Mouse (Mus musculus) liver, embryonic 11.5 days (tissue): ENCODE measurements around the gene Qser1. TPM values are rescaled to one million over a fixed set of nuclear protein-coding genes. Genes with fewer than 3 reads are reported as not detected.

Source experiments
- ATAC-seq: fragments of 200-750 bp; cut with Nextera tagmentation; replicated peaks from 2 replicates; pipeline ENCODE4 v1.8.0; 2017; ENCODE audit warnings: moderate number of reproducible peaks, mild to moderate bottlenecking, moderate TSS enrichment, moderate library complexity; ENCODE audit not compliant: low FRiP score
- DNase-seq: peaks from one replicate; pipeline ENCODE4 v3.0.0-alpha.2; 2017; ENCODE audit warnings: low spot score
- H3K27ac ChIP-seq: fragments of 300-500 bp; sonication (generic); 2 replicates; pipeline ENCODE4 v1.5.1; 2014; ENCODE audit warnings: mild to moderate bottlenecking, low read depth, low read length, control low read depth
- H3K27me3 ChIP-seq: fragments of 300-500 bp; sonication (generic); replicated peaks from 2 replicates; pipeline ENCODE4 v1.6.1; 2014; ENCODE audit warnings: low read length, mixed read lengths; ENCODE audit not compliant: control insufficient read depth, insufficient read depth
- H3K36me3 ChIP-seq: fragments of 300-500 bp; sonication (generic); 2 replicates; pipeline ENCODE4 v1.6.1; 2014; ENCODE audit warnings: mild to moderate bottlenecking, low read length, moderate library complexity, mixed read lengths; ENCODE audit not compliant: control insufficient read depth, insufficient read depth
- H3K4me1 ChIP-seq: fragments of 300-500 bp; sonication (generic); replicated peaks from 2 replicates; pipeline ENCODE4 v1.6.1; 2014; ENCODE audit warnings: low read length, mixed read lengths; ENCODE audit not compliant: control insufficient read depth, insufficient read depth
- H3K4me2 ChIP-seq: fragments of 300-500 bp; sonication (generic); 2 replicates; pipeline ENCODE4 v1.6.1; 2014; ENCODE audit warnings: mild to moderate bottlenecking, control low read depth, moderate library complexity
- H3K4me3 ChIP-seq: fragments of 300-500 bp; sonication (generic); 2 replicates; pipeline ENCODE4 v1.5.1; 2014; ENCODE audit warnings: low read depth, low read length, control low read depth
- H3K9ac ChIP-seq: fragments of 300-500 bp; sonication (generic); 2 replicates; pipeline ENCODE4 v1.6.1; 2014; ENCODE audit warnings: low read depth, low read length, control low read depth
- H3K9me3 ChIP-seq: fragments of 300-500 bp; sonication (generic); 2 replicates; pipeline ENCODE4 v1.6.1; 2016; ENCODE audit warnings: low read length, inconsistent platforms, mixed read lengths; ENCODE audit not compliant: control insufficient read depth
- WGBS: fragments of 180-500 bp; shearing (Covaris S2); extraction: QIAGEN DNeasy Blood & Tissue Kit; methylation state at CpG from one replicate; pipeline ENCODE4 v1.1.7; 2014; 5-methylcytosine and 5-hydroxymethylcytosine counted together
- polyA plus RNA-seq: library from polyadenylated mRNA; unstranded; fragments of >200 nt; fragmentation: Nextera tagmentation; extraction: Ambion mirVana; gene quantifications from 2 replicates; pipeline ENCODE4 v1.2.1, GENCODE M21; 2014

Gene Qser1
- polyA plus RNA-seq, 1 experiment from 2014 or later: 9.0 TPM

DNA sequence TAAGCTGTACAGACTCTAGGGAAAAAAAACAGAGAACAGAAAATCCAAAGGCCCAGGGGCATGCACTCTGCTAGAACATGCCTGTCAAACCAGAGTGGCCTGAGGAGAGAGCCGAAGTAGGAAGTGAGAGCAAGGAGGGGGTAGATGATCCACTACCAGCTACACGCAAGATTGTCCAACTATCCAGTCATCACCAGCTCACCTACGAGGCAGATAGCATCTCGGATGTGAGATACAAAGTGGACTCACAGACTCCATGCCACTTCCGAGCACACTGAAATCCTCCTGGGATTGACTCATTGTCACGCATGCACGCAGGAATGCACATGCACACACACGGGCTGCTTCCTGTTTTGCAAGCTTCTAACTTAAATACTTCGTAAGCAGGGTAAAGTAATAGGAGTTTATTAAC lies 84.5 kb downstream of the Qser1 start:
- Histone ChIP-seq H3K36me3 (no peaks in the 10 kb centered on the region), H3K9me3 (no peaks in the 10 kb centered on the region), H3K4me2 (no peak overlapping the region), H3K4me1 (no peaks in the 10 kb centered on the region), H3K27ac (no peak overlapping the region), H3K4me3 (no peak overlapping the region), H3K27me3 (no peaks in the 10 kb centered on the region), H3K9ac (no peak overlapping the region)
- DNase-seq (no peak), ATAC-seq (no peak)
- WGBS: 81% methylated on average over 9 of the region's 9 CpGs

DNA sequence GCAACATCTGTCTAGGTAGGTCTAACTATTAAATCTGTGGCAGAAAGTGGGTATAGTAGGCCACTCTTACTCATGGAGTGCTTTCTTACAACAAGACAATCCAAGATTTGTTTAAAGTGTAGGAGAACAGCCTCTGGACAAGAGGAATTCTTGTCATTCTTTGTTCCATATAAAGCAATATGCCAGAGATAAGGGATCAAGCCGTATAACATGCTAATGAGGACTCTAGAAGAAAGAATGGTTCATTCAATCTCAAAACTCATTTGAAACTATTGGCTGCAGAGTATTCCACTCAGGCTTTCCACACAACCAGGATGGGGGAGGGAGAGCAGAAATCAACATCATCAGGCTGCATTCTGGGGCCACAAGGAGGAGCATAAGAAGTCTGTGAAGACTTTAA lies 89.2 kb downstream of the Qser1 start:
- DNase-seq (no peak), ATAC-seq (no peak)
- H3K4me3 ChIP-seq: no peak overlapping the region
- WGBS: 70% methylated on average over 1 of the region's 1 CpGs
- no peaks in the 10 kb centered on the region for H3K9me3 ChIP-seq
- no peaks in the 10 kb centered on the region for H3K4me1 ChIP-seq
- H3K27ac ChIP-seq: no peak overlapping the region
- H3K9ac ChIP-seq: no peak overlapping the region
- H3K27me3 ChIP-seq: no peaks in the 10 kb centered on the region
- H3K36me3 ChIP-seq: no peaks in the 10 kb centered on the region
- no peak overlapping the region for H3K4me2 ChIP-seq

DNA sequence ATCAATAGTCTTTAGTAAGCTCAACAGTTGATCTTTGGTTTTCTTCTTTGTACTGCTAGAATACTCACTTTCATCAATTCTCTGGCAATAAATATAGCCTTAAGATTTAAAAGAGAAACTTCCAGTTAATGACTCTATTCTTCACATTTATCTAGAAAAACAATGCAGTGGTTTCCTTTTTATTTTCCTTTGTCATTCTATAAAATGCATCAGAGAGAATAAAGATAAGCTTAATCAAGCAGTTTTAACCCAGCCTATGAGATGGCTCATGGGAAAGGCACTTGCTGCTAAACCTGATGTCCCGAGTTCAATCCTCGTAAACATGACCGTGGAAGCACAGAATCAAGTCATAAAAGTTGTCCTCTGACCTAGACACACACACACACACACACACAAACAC lies 94.5 kb downstream of the Qser1 start:
- Histone ChIP-seq H3K36me3 (no peaks in the 10 kb centered on the region), H3K9ac (no peak overlapping the region), H3K9me3 (no peaks in the 10 kb centered on the region), H3K27me3 (no peaks in the 10 kb centered on the region), H3K4me1 (no peaks in the 10 kb centered on the region), H3K4me2 (no peak overlapping the region), H3K4me3 (no peak overlapping the region), H3K27ac (no peak overlapping the region)
- ATAC-seq: no peak
- no peak for DNase-seq
- 72% methylated on average over 3 of the region's 3 CpGs for WGBS

DNA sequence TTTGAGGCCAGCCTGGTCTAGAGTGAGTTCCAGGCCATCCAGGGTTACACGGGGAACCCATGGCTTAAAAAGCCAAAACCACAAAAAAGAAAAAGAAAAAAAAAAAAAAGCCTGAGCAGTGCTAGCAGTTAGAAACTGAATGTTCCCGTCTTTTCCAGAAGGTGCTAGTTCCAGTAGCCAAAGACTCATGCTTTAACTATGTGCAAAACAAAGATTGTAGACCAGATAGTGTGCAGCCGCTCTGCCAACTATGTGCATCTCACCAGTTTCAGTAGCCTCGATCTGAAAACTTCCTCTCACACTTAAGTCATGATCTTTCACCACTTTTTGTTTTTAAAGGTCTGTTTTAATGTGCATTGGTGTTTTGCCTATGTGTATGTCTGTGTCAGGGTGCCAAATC lies 98.7 kb downstream of the Qser1 start:
- DNase-seq (no peak), ATAC-seq (no peak)
- WGBS: 69% methylated on average over 4 of the region's 4 CpGs
- H3K36me3 ChIP-seq: no peaks in the 10 kb centered on the region
- H3K4me2 ChIP-seq: no peak overlapping the region
- H3K9ac ChIP-seq: no peak overlapping the region
- H3K4me1 ChIP-seq: no peaks in the 10 kb centered on the region
- H3K4me3 ChIP-seq: no peak overlapping the region
- no peaks in the 10 kb centered on the region for H3K27me3 ChIP-seq
- H3K27ac ChIP-seq: no peak overlapping the region
- H3K9me3 ChIP-seq: no peaks in the 10 kb centered on the region

DNA sequence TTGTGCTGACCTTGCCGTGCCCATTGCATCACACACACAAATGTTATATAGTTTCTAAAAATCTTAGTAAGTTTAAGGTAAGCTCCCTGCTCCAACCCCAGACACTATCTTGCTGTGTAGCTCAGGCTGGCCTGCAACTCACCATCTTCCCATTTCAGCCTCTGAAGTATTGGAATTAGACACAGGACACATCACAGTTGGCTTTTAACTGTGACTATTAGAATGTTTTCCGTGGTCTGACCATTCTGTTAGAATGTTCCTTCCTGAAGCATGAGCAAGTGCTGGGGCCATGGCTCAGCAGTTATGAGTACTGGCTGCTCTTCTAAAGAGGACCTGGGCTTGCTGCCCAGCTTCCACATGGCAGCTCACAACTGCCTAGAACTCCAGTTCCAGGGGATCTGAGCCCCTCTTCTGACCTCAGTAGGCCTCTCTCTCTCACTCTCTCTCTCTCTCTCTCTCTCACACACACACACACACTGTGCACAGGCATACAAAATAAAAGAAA lies 99.3 kb downstream of the Qser1 start:
- Histone ChIP-seq H3K9ac (no peak overlapping the region), H3K9me3 (no peaks in the 10 kb centered on the region), H3K27me3 (no peaks in the 10 kb centered on the region), H3K36me3 (no peaks in the 10 kb centered on the region), H3K4me2 (no peak overlapping the region), H3K4me1 (no peaks in the 10 kb centered on the region), H3K4me3 (no peak overlapping the region), H3K27ac (no peak overlapping the region)
- ATAC-seq (no peak), DNase-seq (no peak)
- 87% methylated on average over 2 of the region's 2 CpGs for WGBS

DNA sequence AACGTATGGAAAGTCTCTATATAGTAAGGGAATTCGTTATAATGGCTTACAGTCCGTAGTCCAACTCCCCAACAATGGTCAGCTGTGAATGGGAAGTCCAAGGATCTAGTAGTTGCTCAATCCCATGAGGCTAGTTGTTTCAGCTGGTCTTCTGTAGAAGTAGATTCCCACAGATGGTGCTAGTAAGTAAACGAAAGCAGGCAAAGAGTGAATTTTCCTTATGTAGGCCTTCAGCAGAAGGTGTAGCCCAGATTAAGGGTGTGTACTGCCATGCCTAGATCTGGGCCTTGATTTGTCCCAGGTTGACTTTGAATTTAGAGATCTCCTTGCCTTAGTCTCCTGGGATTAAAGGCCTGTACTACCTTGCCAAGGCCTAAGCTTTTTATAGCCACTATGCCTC lies 100.3 kb downstream of the Qser1 start, which contains the start of gene Pin1rt1:
Gene Pin1rt1 (minus strand): TSS at position 101 of the 400 bp plus-strand sequence.
- H3K36me3 ChIP-seq: no peaks in the 10 kb centered on the region
- no peaks in the 10 kb centered on the region for H3K4me1 ChIP-seq
- H3K27ac ChIP-seq: no peak within 1 kb of the TSS
- H3K4me2 ChIP-seq: no peak within 1 kb of the TSS
- no peak within 1 kb of the TSS for H3K4me3 ChIP-seq
- 87% methylated on average over 4 of the region's 4 CpGs for WGBS
- DNase-seq (no peak), ATAC-seq (no peak)
- H3K9me3 ChIP-seq: no peaks in the 10 kb centered on the region
- peaks cover 7% of the 10 kb centered on the region; the same call in 1 of the 2 replicates for H3K27me3 ChIP-seq
- H3K9ac ChIP-seq: no peak within 1 kb of the TSS

DNA sequence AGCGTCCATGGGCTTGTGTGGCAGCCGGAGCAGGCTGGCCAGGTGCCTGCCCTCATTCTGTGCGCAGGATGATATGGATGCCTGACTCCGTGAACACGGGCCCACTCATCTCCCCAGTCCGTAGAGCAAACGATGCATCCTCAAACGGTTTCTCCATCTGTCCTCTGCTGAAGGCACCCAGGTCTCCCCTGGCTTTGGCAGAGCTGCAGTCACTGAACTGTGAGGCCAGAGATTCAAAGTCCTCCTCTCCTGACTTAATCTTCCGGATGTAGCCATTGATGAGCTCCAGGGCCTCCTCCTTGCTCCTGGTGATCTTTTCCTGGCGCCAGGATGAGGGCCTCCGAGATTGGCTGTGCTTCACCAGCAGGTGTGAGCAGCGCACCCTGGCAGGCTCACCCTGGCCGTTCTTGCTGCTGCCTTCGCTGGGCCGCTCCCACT lies 102.3 kb downstream of the Qser1 start:
- WGBS: 44% methylated on average over 15 of the region's 15 CpGs
- H3K9ac ChIP-seq: no peak overlapping the region
- no peak for DNase-seq
- H3K4me1 ChIP-seq: no peaks in the 10 kb centered on the region
- ATAC-seq: no peak
- H3K27ac ChIP-seq: no peak overlapping the region
- H3K4me2 ChIP-seq: no peak overlapping the region
- peaks cover 8% of the 10 kb centered on the region; the same call in 1 of the 2 replicates for H3K27me3 ChIP-seq
- no peaks in the 10 kb centered on the region for H3K36me3 ChIP-seq
- no peak overlapping the region for H3K4me3 ChIP-seq
- no peaks in the 10 kb centered on the region for H3K9me3 ChIP-seq

DNA sequence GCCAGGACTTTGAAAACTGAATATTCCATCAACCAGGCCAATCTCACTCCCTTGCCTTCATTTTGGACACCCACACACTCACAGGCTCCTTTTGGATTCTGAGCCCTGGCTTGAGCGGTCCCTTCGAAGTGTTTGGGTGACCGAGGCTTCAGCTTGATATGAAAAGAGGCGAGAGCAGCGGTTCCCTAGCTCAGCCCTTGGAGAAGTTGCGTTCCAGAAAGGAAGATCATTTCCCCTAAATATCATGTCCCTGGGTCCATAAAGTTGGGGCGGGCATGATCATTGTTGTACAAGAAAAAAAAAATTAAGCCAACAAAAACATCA lies 104.1 kb downstream of the Qser1 start:
- WGBS: 4% methylated on average over 7 of the region's 7 CpGs
- Histone ChIP-seq H3K27me3 (peaks cover 8% of the 10 kb centered on the region; the same call in 1 of the 2 replicates), H3K4me1 (no peaks in the 10 kb centered on the region), H3K4me3 (peak overlapping the region; percentile 82), H3K27ac (no peak overlapping the region), H3K36me3 (no peaks in the 10 kb centered on the region), H3K9ac (peak overlapping the region; percentile 70), H3K4me2 (peak overlapping the region; percentile 81), H3K9me3 (no peaks in the 10 kb centered on the region)
- DNase-seq (no peak), ATAC-seq (peak; percentile 18; the same call in 1 of the 2 replicates)

DNA sequence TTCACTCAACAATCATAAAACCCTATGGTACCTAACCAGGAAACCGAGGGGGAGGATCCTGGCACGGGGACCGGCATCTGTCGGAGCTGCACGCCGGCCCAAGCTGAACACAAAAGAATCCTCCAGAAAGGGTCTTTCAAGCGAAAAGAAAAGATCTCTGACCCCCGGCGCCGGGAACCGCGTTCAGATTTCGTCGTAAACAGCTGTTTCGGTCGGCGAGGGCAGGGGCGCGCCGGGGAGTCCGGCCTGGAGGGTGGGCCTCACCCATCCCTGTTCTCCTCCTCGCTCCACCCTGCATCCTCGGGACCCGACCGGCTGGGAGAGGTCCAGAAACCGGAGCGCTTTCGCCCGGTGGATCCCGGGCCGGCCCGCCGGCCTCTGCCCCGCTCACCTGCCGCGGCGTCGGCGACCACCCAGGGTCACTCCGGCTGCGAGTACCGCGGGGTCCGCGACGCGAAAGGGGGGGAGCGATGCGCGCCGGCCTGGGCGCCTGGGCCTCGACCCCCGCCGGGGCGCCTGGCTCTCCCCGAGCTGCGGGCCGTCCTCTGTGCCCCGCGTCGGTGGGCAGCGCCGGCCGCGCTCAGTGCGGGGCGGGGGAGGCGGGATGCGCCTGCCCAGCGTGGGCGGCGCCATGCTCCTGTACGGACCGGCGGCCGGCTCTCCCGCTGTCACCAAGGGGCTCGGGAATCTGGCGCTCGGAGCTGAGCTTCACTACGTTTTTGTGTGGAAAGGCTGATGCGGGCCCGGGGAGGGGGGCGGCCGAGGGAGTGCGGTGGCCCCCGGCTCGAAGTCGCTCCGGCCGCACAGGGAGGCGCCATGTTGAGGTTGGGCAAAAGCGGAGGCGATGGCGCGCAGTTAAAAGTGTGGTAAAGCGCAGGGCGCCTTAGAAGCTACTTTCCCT lies 104.7 kb downstream of the Qser1 start, which contains the start of gene Tcp11l1:
Gene Tcp11l1 (minus strand): TSS at position 585 of the 901 bp plus-strand sequence.
- Histone ChIP-seq H3K27me3 (peaks cover 8% of the 10 kb centered on the region; the same call in 1 of the 2 replicates), H3K4me2 (peak within 1 kb of the TSS; percentile 81), H3K9ac (peak within 1 kb of the TSS; percentile 70), H3K27ac (no peak within 1 kb of the TSS), H3K9me3 (no peaks in the 10 kb centered on the region), H3K4me3 (peak within 1 kb of the TSS; percentile 82), H3K36me3 (no peaks in the 10 kb centered on the region), H3K4me1 (no peaks in the 10 kb centered on the region)
- peak; percentile 73 for DNase-seq
- WGBS: under 1% methylated on average over 90 of the region's 99 CpGs
- peak; percentile 79 for ATAC-seq
